In the genomic region with DNA sequence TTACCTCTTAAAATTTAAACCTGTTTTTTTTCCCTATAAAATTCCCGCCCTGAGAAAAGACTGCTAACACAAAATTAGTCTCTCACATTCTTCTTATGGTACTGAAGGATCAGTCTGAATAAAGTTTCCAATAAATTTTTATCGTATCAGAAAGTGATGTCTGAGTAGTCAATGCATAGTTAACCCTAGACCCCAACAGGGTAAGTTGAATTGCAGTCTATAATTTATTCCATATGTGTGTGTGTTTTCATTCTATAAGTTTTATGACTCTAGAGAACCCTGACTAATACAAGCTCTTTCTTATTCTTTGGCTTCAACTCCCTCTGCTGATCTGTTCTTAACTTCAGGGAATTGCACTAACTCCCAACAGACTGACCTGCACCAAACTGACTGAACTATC, we compare ENCODE assay signal across 27 mouse cellular contexts.
"Had no signal": no experiment of that assay in that cellular context is flagged by ENCODE, and none has a peak within 500 bp of the region (broad histone marks: within the 10 kb centered on the region; RNA-seq: fewer than 3 reads in every experiment).

No protein-coding gene starts in this region.

- H3K27me3 ChIP-seq: heart, embryonic 13.5 days; heart, embryonic 15.5 days; hindbrain, embryonic 13.5 days; hindbrain, embryonic 15.5 days; intestine, embryonic 15.5 days; kidney, embryonic 15.5 days; limb, embryonic 12.5 days; limb, embryonic 15.5 days; liver, embryonic 12.5 days had no signal

- DNase-seq: gastrocnemius, adult 2 months; gastrocnemius, postnatal 10 days; gastrocnemius, postnatal 25 days; heart, adult 2 months; heart, postnatal 14 days; heart, postnatal 36 days; kidney, adult 11 months; kidney, adult 2 months; kidney, adult 9 months; kidney, postnatal 14 days; kidney, postnatal 36 days; lung, adult 18-20 months had no signal

- H3K27ac ChIP-seq: gastrocnemius, adult 2 months; heart, adult 2 months; heart, embryonic 13.5 days; heart, embryonic 15.5 days; hindbrain, embryonic 13.5 days; hindbrain, embryonic 15.5 days; hindbrain, postnatal 0 days; intestine, embryonic 15.5 days; kidney, embryonic 15.5 days; kidney, postnatal 0 days; left cerebral cortex, adult 2 months; limb, embryonic 12.5 days; limb, embryonic 15.5 days; liver, embryonic 12.5 days; liver, embryonic 14.5 days had no signal

- H3K4me1 ChIP-seq: heart, embryonic 13.5 days; heart, embryonic 15.5 days; hindbrain, embryonic 13.5 days; hindbrain, embryonic 15.5 days; intestine, embryonic 15.5 days; kidney, embryonic 15.5 days; limb, embryonic 12.5 days; limb, embryonic 15.5 days; liver, embryonic 12.5 days had no signal

- H3K36me3 ChIP-seq: heart, embryonic 13.5 days; heart, embryonic 15.5 days; hindbrain, embryonic 13.5 days; hindbrain, embryonic 15.5 days; intestine, embryonic 15.5 days; kidney, embryonic 15.5 days; limb, embryonic 12.5 days; limb, embryonic 15.5 days; liver, embryonic 12.5 days had no signal

- H3K4me3 ChIP-seq: gastrocnemius, adult 2 months; heart, adult 2 months; heart, embryonic 13.5 days; heart, embryonic 15.5 days; hindbrain, embryonic 13.5 days; hindbrain, embryonic 15.5 days; intestine, embryonic 15.5 days; kidney, embryonic 15.5 days; left cerebral cortex, adult 2 months; limb, embryonic 12.5 days; limb, embryonic 15.5 days; liver, embryonic 12.5 days had no signal

- ATAC-seq: hindbrain, postnatal 0 days; inflammation-experienced regulatory T-cells, adult 6 months; intestine, embryonic 15.5 days; liver, embryonic 12.5 days had no signal

- H3K9ac ChIP-seq: heart, embryonic 13.5 days; heart, embryonic 15.5 days; hindbrain, embryonic 13.5 days; hindbrain, embryonic 15.5 days; intestine, embryonic 15.5 days; kidney, embryonic 15.5 days; limb, embryonic 12.5 days; limb, embryonic 15.5 days; liver, embryonic 12.5 days; liver, embryonic 14.5 days had no signal

- H3K9me3 ChIP-seq: heart, embryonic 15.5 days; hindbrain, embryonic 13.5 days; hindbrain, embryonic 15.5 days; intestine, embryonic 15.5 days; kidney, embryonic 15.5 days; limb, embryonic 12.5 days; limb, embryonic 15.5 days; liver, embryonic 12.5 days had no signal

- H3K4me2 ChIP-seq: heart, embryonic 11.5 days; heart, embryonic 13.5 days; heart, embryonic 15.5 days; hindbrain, embryonic 13.5 days; hindbrain, embryonic 15.5 days; intestine, embryonic 15.5 days; kidney, embryonic 15.5 days; limb, embryonic 12.5 days; limb, embryonic 15.5 days; liver, embryonic 12.5 days had no signal
